Mouse (Mus musculus) hindbrain, embryonic 10.5 days (tissue): ENCODE results near the gene Cnbd2. TPM values are rescaled to one million over a fixed set of nuclear protein-coding genes. Genes with fewer than 3 reads are reported as not detected.

Experiments
- DNase-seq: peaks from one replicate; pipeline ENCODE4 v3.0.0-alpha.2; 2017; ENCODE audit warnings: low spot score
- H3K27ac ChIP-seq: fragments of 300-500 bp; sonication (generic); 2 replicates; pipeline ENCODE4 v1.5.1; 2016; ENCODE audit warnings: mild to moderate bottlenecking, moderate library complexity
- H3K27me3 ChIP-seq: fragments of 300-500 bp; sonication (generic); 2 replicates; pipeline ENCODE4 v1.6.1; 2016; ENCODE audit warnings: mild to moderate bottlenecking; ENCODE audit not compliant: poor library complexity, insufficient read depth, severe bottlenecking
- H3K36me3 ChIP-seq: fragments of 300-500 bp; sonication (generic); 2 replicates; pipeline ENCODE4 v1.6.1; 2016; ENCODE audit warnings: mild to moderate bottlenecking, moderate library complexity
- H3K4me1 ChIP-seq: fragments of 300-500 bp; sonication (generic); replicated peaks from 2 replicates; pipeline ENCODE4 v1.6.1; 2016; ENCODE audit warnings: mild to moderate bottlenecking
- H3K4me3 ChIP-seq: fragments of 300-500 bp; sonication (generic); 2 replicates; pipeline ENCODE4 v1.5.1; 2016; ENCODE audit warnings: mild to moderate bottlenecking, moderate library complexity
- H3K9me3 ChIP-seq: fragments of 300-500 bp; sonication (generic); 2 replicates; pipeline ENCODE4 v1.6.1; 2016; ENCODE audit warnings: mild to moderate bottlenecking, moderate library complexity
- WGBS: fragments of 180-500 bp; shearing (Covaris S2); methylation state at CpG from one replicate; pipeline ENCODE4 v1.1.7; 2016; 5-methylcytosine and 5-hydroxymethylcytosine counted together
- polyA plus RNA-seq: library from polyadenylated mRNA; unstranded; fragments of >200 nt; fragmentation: Nextera tagmentation; extraction: Ambion mirVana; gene quantifications from 2 replicates; pipeline ENCODE4 v1.2.1, GENCODE M21; 2016

The Cnbd2 gene
- polyA plus RNA-seq, result 3.7 TPM in 2 replicates

DNA sequence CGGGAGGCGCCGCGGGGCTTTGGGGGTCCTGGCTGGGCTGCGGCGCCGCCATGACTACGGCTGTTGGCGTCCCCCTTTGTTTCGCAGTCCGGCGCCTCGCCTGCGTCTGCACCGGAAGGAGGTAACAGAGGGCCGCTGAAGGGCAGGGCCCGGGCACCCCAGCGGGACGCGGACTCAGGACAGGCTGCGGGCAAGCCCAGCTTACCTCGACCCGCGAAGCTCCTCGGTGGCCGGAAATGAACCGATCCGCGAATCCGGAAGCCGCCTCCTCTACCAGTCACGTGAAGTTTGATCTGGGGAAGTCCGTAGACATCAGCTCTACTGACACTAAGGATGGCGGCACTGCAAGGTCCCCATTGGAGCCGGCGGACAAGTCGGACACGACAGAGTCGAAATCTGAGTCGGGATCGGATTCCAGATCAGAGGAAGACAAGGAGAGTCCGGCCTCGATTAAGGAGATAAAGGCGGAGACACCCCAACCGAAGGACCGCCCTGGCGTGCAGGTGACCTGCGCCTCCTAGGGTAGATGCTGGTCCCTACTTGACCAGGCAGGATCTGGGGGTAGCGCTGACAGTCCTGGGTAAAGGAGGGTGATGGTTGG, at the start of gene Cnbd2, which contains the start of gene Scand1:
Gene Cnbd2 (plus strand): TSS at position 3 of the 601 bp plus-strand sequence.
Gene Scand1 (minus strand): TSS at position 408 of the 601 bp plus-strand sequence.
- under 1% methylated on average over 49 of the region's 49 CpGs for WGBS
- peaks cover 25% of the 10 kb centered on the region for H3K4me1 ChIP-seq
- H3K27ac ChIP-seq, result peak within 1 kb of the TSS; percentile 98
- peak within 1 kb of the TSS; percentile 85 for H3K4me3 ChIP-seq
- peak; percentile 90 for DNase-seq
- H3K27me3 ChIP-seq, result no peaks in the 10 kb centered on the region
- no peaks in the 10 kb centered on the region for H3K9me3 ChIP-seq
- H3K36me3 ChIP-seq, result peaks cover 52% of the 10 kb centered on the region

DNA sequence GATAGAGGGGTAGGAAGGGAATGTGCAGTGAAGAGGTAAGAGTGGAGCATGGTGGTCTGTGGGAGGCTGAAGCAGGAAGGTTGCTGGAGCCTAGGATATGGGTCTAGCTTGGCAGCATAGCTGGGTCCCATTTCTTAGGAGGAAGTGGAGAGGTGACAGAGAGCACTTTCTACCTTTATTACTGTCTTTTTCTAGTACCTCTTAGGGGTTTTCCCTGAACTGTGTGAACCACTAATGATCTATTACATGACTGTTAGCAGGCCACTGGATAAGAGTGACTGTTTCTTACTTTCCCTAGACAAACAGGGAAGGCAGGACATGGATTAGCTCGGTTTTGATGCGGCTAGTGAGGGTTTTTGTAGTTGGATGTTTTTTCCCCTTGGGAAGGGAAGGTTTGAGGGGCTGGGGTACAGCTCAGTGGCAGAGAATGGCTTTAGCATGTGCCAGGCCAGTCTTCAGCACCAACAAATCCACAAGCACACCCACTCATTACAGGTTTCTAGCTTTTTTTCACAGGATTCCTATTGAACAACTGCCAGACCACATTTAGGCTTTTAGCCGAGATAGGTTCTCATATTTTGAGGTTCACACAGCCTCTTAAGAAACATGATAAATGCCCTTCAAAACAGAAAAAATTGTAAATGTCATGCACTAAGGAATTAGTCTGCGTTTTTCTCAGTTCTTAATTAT, 48.8 kb upstream of the Cnbd2 start:
- Histone ChIP-seq H3K9me3 (no peaks in the 10 kb centered on the region), H3K4me3 (no peak overlapping the region), H3K4me1 (no peaks in the 10 kb centered on the region), H3K36me3 (peaks cover 82% of the 10 kb centered on the region), H3K27ac (no peak overlapping the region), H3K27me3 (no peaks in the 10 kb centered on the region)
- no peak for DNase-seq
- WGBS, result 91% methylated on average over 4 of the region's 4 CpGs

DNA sequence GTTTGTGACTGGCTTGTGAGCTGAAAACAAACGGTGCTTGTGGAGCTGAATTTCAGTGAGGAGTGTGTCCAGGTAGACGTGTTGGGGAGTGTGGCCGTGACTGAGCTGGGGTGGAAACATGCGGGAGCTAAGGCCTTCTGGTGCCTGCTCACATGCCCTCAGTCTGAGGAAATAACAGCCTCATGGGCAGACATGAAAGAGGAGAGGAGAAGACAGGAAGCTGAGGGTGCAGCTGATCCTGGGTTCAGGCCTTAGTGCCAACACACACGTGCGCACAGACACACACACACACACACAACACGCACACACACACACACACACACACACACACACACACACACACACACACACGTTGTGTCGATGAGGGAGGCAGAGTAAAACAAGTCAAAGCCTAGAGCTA, 44.5 kb upstream of the Cnbd2 start:
- Histone ChIP-seq H3K9me3 (no peaks in the 10 kb centered on the region), H3K27ac (no peak overlapping the region), H3K36me3 (peaks cover 77% of the 10 kb centered on the region), H3K27me3 (no peaks in the 10 kb centered on the region), H3K4me3 (no peak overlapping the region), H3K4me1 (no peaks in the 10 kb centered on the region)
- 95% methylated on average over 9 of the region's 9 CpGs for WGBS
- no peak for DNase-seq

DNA sequence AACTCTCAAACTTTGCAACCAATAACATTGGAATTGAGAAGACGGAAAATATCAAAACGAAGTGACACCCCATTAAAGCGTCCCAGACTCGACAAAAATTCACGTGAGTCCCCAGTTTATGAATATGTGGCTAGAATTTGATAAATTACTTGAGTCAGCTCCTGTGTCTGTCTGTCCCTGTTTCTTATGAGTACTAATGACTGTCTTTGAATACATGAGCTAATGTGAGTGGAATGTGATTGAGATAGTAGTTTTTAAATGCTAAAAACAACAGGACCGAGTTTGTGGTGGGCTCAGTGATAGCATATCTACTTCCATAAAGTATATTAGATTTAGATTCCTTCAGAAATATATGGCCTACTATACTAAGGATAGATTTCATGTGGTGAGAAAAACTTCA, 39.5 kb upstream of the Cnbd2 start:
- Histone ChIP-seq H3K27ac (no peak overlapping the region), H3K9me3 (no peaks in the 10 kb centered on the region), H3K27me3 (no peaks in the 10 kb centered on the region), H3K4me1 (no peaks in the 10 kb centered on the region), H3K4me3 (no peak overlapping the region), H3K36me3 (peaks cover 84% of the 10 kb centered on the region)
- WGBS, result 94% methylated on average over 6 of the region's 6 CpGs
- no peak for DNase-seq

DNA sequence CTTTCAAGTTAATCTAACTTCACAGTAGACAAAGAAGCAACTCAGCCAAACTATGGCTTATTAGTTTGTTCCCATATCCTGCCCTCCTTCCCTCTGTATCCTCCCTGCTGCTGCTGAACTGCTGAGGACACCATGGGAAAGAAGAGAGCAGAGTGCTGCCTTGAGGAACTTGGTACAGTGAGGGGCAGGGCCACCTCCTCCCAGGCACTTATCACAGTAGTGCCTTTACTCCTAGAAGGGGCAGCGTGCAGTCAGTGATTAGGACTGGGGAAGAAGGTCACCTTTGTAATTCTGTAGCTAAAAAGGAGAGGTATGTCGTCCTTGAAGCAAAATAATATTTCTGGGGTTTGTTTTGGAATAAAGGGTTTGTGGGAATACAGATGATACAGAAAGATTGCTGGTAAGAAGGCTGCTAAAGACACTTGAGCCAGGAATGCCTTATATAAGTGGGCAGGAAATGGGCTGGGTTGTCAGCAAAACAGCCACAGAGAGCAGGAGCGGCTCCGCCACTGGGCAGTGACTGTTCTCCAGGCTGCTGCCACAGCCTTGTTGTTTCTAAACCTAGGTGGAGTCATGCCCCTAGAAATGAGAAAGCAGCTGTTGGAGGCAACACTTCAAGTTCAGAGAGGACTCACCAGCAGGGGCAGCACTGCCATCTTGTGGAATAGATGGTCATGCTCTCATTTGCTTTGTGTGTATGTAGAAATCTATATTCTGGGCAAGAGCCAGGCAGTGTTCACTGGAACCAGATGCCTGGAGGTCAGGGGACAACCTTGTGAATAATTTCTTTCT, 33.7 kb upstream of the Cnbd2 start:
- H3K27ac ChIP-seq, result no peak overlapping the region
- 63% methylated on average over 4 of the region's 4 CpGs for WGBS
- DNase-seq, result peak; percentile 75
- H3K36me3 ChIP-seq, result peaks cover 80% of the 10 kb centered on the region
- 0 out of 2 replicates have a peak, but pooled peaks cover 2% of the 10 kb centered on the region for H3K4me1 ChIP-seq
- H3K4me3 ChIP-seq, result no peak overlapping the region
- H3K27me3 ChIP-seq, result no peaks in the 10 kb centered on the region
- no peaks in the 10 kb centered on the region for H3K9me3 ChIP-seq

DNA sequence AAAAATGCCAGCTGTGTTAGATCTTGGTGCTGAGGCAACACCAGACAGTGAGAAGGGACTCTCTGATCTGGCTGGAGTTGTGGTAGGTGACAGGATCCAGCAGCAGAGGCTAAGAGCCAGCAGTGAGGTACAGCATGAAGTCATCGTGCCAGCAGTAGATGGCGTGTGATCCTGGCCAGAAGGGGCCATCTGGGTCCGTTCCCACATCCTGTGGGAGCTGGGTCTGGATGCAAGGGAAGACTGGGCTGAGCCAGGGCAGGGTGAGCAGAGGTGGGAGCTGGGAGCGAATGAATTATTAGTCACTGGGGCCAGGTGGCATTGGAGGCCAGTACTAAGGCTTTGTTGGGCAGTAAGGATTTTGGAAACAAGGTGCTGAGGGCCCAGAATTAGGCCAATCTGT, 30.9 kb upstream of the Cnbd2 start:
- no peaks in the 10 kb centered on the region for H3K27me3 ChIP-seq
- no peak for DNase-seq
- H3K9me3 ChIP-seq, result no peaks in the 10 kb centered on the region
- H3K36me3 ChIP-seq, result peaks cover 75% of the 10 kb centered on the region
- no peak overlapping the region for H3K4me3 ChIP-seq
- H3K4me1 ChIP-seq, result 0 out of 2 replicates have a peak, but pooled peaks cover 2% of the 10 kb centered on the region
- H3K27ac ChIP-seq, result no peak overlapping the region
- WGBS, result 93% methylated on average over 4 of the region's 4 CpGs

DNA sequence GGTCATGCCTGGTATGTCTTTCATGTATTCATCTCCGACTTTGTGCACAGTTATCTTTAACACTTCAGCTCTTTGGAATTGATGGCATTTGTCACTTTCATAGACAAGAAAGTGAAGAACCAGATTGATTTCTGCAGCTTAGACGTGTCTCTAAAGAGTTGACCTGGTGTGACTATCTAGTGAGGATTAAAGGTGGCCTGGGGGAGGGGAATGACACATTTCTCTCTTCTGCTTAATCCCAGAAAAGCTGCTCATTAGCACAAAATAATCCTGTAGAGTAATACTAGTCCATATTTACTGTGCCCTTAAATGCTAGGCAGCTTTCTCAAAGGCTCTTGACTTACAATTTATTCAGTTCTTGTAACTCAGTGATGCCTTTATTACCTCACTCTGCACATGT, 26.9 kb upstream of the Cnbd2 start:
- H3K27me3 ChIP-seq, result no peaks in the 10 kb centered on the region
- peaks cover 81% of the 10 kb centered on the region for H3K36me3 ChIP-seq
- no peaks in the 10 kb centered on the region for H3K9me3 ChIP-seq
- no peak for DNase-seq
- no peaks in the 10 kb centered on the region for H3K4me1 ChIP-seq
- 87% methylated on average over 2 of the region's 2 CpGs for WGBS
- no peak overlapping the region for H3K27ac ChIP-seq
- no peak overlapping the region for H3K4me3 ChIP-seq

DNA sequence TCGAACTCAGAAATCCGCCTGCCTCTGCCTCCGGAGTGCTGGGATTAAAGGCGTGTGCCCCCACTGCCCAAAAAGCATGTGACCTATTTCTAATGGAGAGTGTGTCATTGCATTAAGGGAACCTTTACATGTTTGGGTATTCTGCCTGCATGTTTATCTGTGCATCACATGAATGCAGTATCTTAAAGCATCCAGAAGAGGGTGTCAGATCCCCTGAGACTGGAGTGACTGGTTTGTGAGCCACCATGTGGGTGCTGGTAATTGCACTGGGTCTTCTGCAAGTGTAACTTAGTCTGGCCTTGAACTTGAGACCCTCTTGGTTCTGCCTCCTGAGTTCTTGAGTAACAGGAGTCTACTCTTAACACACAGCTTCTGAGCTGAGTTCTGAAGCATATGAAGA, 25.4 kb upstream of the Cnbd2 start:
- no peak overlapping the region for H3K4me3 ChIP-seq
- no peak for DNase-seq
- no peak overlapping the region for H3K27ac ChIP-seq
- H3K36me3 ChIP-seq, result peaks cover 85% of the 10 kb centered on the region
- 96% methylated on average over 4 of the region's 4 CpGs for WGBS
- H3K9me3 ChIP-seq, result no peaks in the 10 kb centered on the region
- no peaks in the 10 kb centered on the region for H3K27me3 ChIP-seq
- H3K4me1 ChIP-seq, result no peaks in the 10 kb centered on the region

DNA sequence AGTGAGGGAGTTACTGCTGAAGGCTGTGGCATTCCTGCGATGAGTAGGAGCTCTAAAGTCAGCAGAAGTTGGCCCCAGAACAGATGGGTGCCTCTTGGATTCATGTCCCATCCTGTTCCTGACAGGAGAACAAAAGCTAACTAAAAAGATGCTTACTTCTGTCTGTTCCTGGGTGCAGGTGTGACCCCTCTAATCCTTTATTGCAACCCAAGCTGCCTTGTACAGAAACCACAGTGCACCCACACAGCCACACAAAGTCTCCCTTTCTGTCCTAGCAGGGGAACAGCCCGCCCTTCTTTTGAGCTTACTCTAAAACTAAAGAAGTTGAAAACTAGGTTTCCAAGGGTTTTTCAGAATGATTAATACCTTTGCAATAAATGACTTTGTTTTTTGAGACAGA, 23.9 kb upstream of the Cnbd2 start:
- Histone ChIP-seq H3K9me3 (no peaks in the 10 kb centered on the region), H3K27ac (no peak overlapping the region), H3K36me3 (peaks cover 84% of the 10 kb centered on the region), H3K27me3 (no peaks in the 10 kb centered on the region), H3K4me1 (no peaks in the 10 kb centered on the region), H3K4me3 (no peak overlapping the region)
- WGBS, result 92% methylated on average over 2 of the region's 2 CpGs
- no peak for DNase-seq

DNA sequence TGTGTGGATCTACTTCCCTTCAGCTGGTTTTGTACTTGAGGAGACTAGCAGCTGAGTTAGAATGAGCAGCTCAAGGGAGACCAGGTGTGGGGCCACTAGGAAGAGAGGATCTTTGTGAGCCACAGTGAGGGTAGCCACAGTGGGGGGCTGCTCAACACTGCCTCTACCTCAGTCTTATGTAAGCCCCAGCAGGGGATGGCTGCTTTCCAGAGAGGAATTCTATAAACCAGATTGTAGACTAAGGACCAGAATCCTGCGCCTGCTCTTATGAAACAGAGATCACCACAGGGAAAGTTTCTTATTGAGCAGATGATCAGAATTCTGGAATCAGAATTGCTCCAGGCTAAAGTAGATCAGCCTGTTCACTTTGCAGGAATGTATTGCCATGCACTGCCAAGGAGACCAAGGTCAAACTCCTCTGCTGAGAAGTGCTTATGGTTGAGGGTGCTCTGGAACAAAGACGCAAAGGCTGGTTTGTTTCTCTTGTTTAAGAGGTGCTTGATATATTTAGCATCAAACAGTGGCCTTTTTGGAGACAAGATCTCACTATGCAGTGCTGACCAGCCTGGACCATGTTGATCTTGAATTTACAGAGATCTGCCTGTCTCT, 22.4 kb upstream of the Cnbd2 start:
- Histone ChIP-seq H3K4me1 (no peaks in the 10 kb centered on the region), H3K27me3 (no peaks in the 10 kb centered on the region), H3K9me3 (no peaks in the 10 kb centered on the region), H3K27ac (no peak overlapping the region), H3K36me3 (peaks cover 94% of the 10 kb centered on the region), H3K4me3 (no peak overlapping the region)
- no peak for DNase-seq
- 92% methylated on average over 2 of the region's 2 CpGs for WGBS

DNA sequence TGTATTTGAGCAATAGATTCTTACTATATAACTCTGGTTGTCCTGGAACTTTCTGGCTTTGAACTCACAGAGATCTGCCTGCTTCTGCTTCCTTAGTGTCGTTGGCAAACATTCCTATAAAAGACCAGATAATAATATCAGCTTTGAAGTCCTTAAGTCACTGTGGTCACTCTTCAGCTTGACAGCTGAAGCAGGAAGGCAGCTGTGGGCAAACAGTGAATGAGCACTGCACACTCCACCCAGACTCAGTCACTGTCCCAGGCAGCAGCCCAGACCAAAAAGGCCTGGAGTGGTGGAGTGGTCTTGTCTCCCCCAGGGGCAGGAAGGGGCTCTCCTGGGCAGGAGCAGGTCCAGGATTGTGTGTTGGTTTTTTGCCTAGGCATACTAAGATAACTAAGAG, 20.1 kb upstream of the Cnbd2 start:
- no peak for DNase-seq
- WGBS, result 94% methylated on average over 1 of the region's 1 CpGs
- no peak overlapping the region for H3K4me3 ChIP-seq
- peaks cover 98% of the 10 kb centered on the region for H3K36me3 ChIP-seq
- H3K9me3 ChIP-seq, result no peaks in the 10 kb centered on the region
- H3K27me3 ChIP-seq, result no peaks in the 10 kb centered on the region
- H3K27ac ChIP-seq, result no peak overlapping the region
- H3K4me1 ChIP-seq, result no peaks in the 10 kb centered on the region

DNA sequence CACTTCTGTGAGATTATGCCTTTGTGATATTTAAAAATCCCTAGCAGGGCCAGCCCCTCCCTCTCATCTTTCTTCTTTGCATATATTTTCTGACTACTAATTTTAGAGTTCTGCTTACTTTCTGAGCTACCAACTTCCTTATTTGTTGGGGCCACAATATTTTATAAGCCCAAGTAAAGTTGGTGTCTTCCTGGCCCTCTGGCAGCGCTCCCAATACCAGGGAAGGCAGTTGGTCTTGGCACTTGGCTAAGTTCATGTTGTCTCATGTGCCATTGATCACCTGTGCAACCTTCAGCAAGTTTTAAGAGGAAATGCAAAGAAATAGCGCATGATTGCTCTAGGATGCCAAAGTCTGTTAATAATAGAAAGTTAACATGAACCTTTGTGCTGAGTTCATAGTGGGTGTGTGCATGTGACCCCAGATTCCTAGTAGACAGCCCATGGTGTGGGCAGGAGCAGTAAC, 16.5 kb upstream of the Cnbd2 start:
- no peak overlapping the region for H3K4me3 ChIP-seq
- WGBS, result 94% methylated on average over 2 of the region's 2 CpGs
- H3K27ac ChIP-seq, result no peak overlapping the region
- peaks cover 93% of the 10 kb centered on the region for H3K36me3 ChIP-seq
- no peaks in the 10 kb centered on the region for H3K9me3 ChIP-seq
- DNase-seq, result no peak
- no peaks in the 10 kb centered on the region for H3K27me3 ChIP-seq
- H3K4me1 ChIP-seq, result no peaks in the 10 kb centered on the region
